8 mouse cellular contexts compared by ENCODE assay signal in genomic region chr1:154883596-154884191, GRCm38 (mm10). TPM values are rescaled to one million over a fixed set of nuclear protein-coding genes. Genes with fewer than 3 reads are reported as not detected.
A peak's percentile ranks its signal among the peaks of the same experiment; 100 is the strongest.
DNase-seq lines count a peak whose midpoint lies in the region; ATAC-seq lines count a peak whose summit lies in the region.

No protein-coding gene starts in this region.

- DNase-seq in kidney, postnatal 10 days = no peak
- DNase-seq in embryonic facial prominence, embryonic 10.5 days (ENCODE audit: low spot score) = peak; percentile 30
- peak; percentile 53 for DNase-seq in limb, embryonic 10.5 days (ENCODE audit: low spot score)
- peak; percentile 18 for DNase-seq in retina, embryonic 14.5 days (ENCODE audit: low spot score)
- DNase-seq in adrenal gland, postnatal 4 days (ENCODE audit: low spot score in 2 of 2) = no peak
- DNase-seq in thymus, postnatal 4 days = no peak

- no peaks in the 10 kb centered on the region for H3K9me3 ChIP-seq in kidney, embryonic 16.5 days (ENCODE audit: low read length)
- H3K9me3 ChIP-seq in embryonic facial prominence, embryonic 10.5 days = no peaks in the 10 kb centered on the region
- H3K9me3 ChIP-seq in limb, embryonic 10.5 days (replicated peaks) = no peaks in the 10 kb centered on the region

- H3K9ac ChIP-seq in kidney, embryonic 16.5 days (replicated peaks; ENCODE audit: low read length) = peak overlapping the region; percentile 3; the same call in 1 of the 2 replicates

- no peaks in the 10 kb centered on the region for H3K36me3 ChIP-seq in kidney, embryonic 16.5 days (ENCODE audit: insufficient read depth, low read length)
- H3K36me3 ChIP-seq in embryonic facial prominence, embryonic 10.5 days (replicated peaks) = no peaks in the 10 kb centered on the region
- no peaks in the 10 kb centered on the region for H3K36me3 ChIP-seq in limb, embryonic 10.5 days

- H3K4me2 ChIP-seq in kidney, embryonic 16.5 days (replicated peaks; ENCODE audit: low read depth, low read length) = peak overlapping the region; percentile 70

- 2% methylated on average over 18 of the region's 18 CpGs for WGBS in kidney, embryonic 16.5 days
- 3% methylated on average over 18 of the region's 18 CpGs for WGBS in embryonic facial prominence, embryonic 10.5 days
- 2% methylated on average over 18 of the region's 18 CpGs for WGBS in limb, embryonic 10.5 days

- no peak for ATAC-seq in kidney, embryonic 16.5 days (ENCODE audit: low FRiP score, low TSS enrichment)
- no peak for ATAC-seq in monocyte, adult 5-6 weeks (replicated peaks; ENCODE audit: insufficient number of reproducible peaks, low FRiP score, low TSS enrichment, poor library complexity, severe bottlenecking)

- H3K4me1 ChIP-seq in kidney, embryonic 16.5 days (ENCODE audit: insufficient read depth, low read length) = peaks cover 7% of the 10 kb centered on the region
- H3K4me1 ChIP-seq in embryonic facial prominence, embryonic 10.5 days = peaks cover 27% of the 10 kb centered on the region
- H3K4me1 ChIP-seq in limb, embryonic 10.5 days = peaks cover 20% of the 10 kb centered on the region

- peak overlapping the region; percentile 51 for H3K4me3 ChIP-seq in kidney, embryonic 16.5 days (ENCODE audit: low read length)
- H3K4me3 ChIP-seq in embryonic facial prominence, embryonic 10.5 days = peak overlapping the region; percentile 60
- H3K4me3 ChIP-seq in limb, embryonic 10.5 days = peak overlapping the region; percentile 54

- H3K27me3 ChIP-seq in kidney, embryonic 16.5 days (ENCODE audit: insufficient read depth, low read length) = peaks cover 30% of the 10 kb centered on the region
- H3K27me3 ChIP-seq in embryonic facial prominence, embryonic 10.5 days (replicated peaks; ENCODE audit: low read depth, poor library complexity, severe bottlenecking) = peaks cover 54% of the 10 kb centered on the region
- H3K27me3 ChIP-seq in limb, embryonic 10.5 days (ENCODE audit: low read depth, poor library complexity, severe bottlenecking) = peaks cover 61% of the 10 kb centered on the region

- no peak overlapping the region for H3K27ac ChIP-seq in kidney, embryonic 16.5 days (ENCODE audit: low read length)
- H3K27ac ChIP-seq in embryonic facial prominence, embryonic 10.5 days (replicated peaks) = no peak overlapping the region
- no peak overlapping the region for H3K27ac ChIP-seq in limb, embryonic 10.5 days

RNA-seq across cellular contexts. Expression of gene Cacna1e, which starts 0.6 kb away (rescaled TPM):
- 0.05 and 0.06 TPM in 2 replicates for polyA plus RNA-seq in kidney, embryonic 16.5 days (2015; fragmentation: Nextera tagmentation; extraction: Ambion mirVana)
- 0.72 and 1.0 TPM in 2 replicates for polyA plus RNA-seq in embryonic facial prominence, embryonic 10.5 days (2016; fragmentation: Nextera tagmentation; extraction: Ambion mirVana)
- polyA plus RNA-seq in limb, embryonic 10.5 days (2016; fragmentation: Nextera tagmentation; extraction: Ambion mirVana) = 0.06 and 0.15 TPM in 2 replicates
- 1 to 10 TPM; 2.6 to 2.9 TPM for total RNA-seq in adrenal gland, postnatal 4 days (2021)
- total RNA-seq in monocyte, adult 5-6 weeks (2017) = 1.8 to 5.8 TPM (median 2.5 TPM) in 3 replicates

Comparison
In these comparisons a context has a peak if more than half of its experiments do, and no peak if none do; other contexts are left out.
1. DNase-seq: peak in embryonic facial prominence, embryonic 10.5 days (single experiment), limb, embryonic 10.5 days (single experiment) and retina, embryonic 14.5 days (single experiment); none in kidney, postnatal 10 days (single experiment), adrenal gland, postnatal 4 days (0 of 2) and thymus, postnatal 4 days (single experiment).
2. Peak in every context shown above with its lines, with median percentiles within 50 percentile points of each other: H3K4me3 ChIP-seq.